Mouse (Mus musculus): Measurements from ENCODE around the gene Gm28308.

Gm28308 gene

GRCm38 (mm10) chr6:52213119-52213986 lies at the start of gene Gm28308, which contains the start of gene Hoxa3:
TSS of gene Gm28308 (minus strand) at chr6:52213339.
TSS of gene Hoxa3 (minus strand) at chr6:52213336.
- peak; percentile 89 for DNase-seq

GRCm38 (mm10) chr6:52262463-52263320 lies 49.6 kb upstream of the Gm28308 start:
- peak; percentile 21 for DNase-seq

GRCm38 (mm10) chr6:52261751-52262462 lies 48.8 kb upstream of the Gm28308 start:
- DNase-seq, result no peak

- peak; percentile 60 for DNase-seq
Observed at GRCm38 (mm10) chr6:52260654-52261575, 47.8 kb upstream of the Gm28308 start, which contains the start of gene Hoxa13. TSS of gene Hoxa13 (minus strand) at chr6:52260880.

- DNase-seq, result peak; percentile 43
Observed at GRCm38 (mm10) chr6:52259811-52260261, 46.7 kb upstream of the Gm28308 start.

GRCm38 (mm10) chr6:52259081-52259790 lies 46.1 kb upstream of the Gm28308 start:
- DNase-seq, result peak; percentile 19

- DNase-seq, result peak; percentile 93
Observed at GRCm38 (mm10) chr6:52256956-52257355, 43.8 kb upstream of the Gm28308 start.

GRCm38 (mm10) chr6:52253511-52254500 lies 40.7 kb upstream of the Gm28308 start:
- peak; percentile 42 for DNase-seq

- DNase-seq, result peak; percentile 44
Observed at GRCm38 (mm10) chr6:52252775-52253376, 39.7 kb upstream of the Gm28308 start.

- no peak for DNase-seq
Observed at GRCm38 (mm10) chr6:52252016-52252774, 39.1 kb upstream of the Gm28308 start.

- DNase-seq, result no peak
Observed at GRCm38 (mm10) chr6:52251177-52251879, 38.2 kb upstream of the Gm28308 start.

GRCm38 (mm10) chr6:52249826-52250225 lies 36.7 kb upstream of the Gm28308 start:
- DNase-seq, result no peak

GRCm38 (mm10) chr6:52249415-52249738 lies 36.2 kb upstream of the Gm28308 start:
- DNase-seq, result peak; percentile 54

- peak; percentile 36 for DNase-seq
Observed at GRCm38 (mm10) chr6:52248638-52249414, 35.7 kb upstream of the Gm28308 start.

GRCm38 (mm10) chr6:52247766-52248637 lies 34.9 kb upstream of the Gm28308 start:
- DNase-seq, result peak; percentile 55

- DNase-seq, result peak; percentile 25
Observed at GRCm38 (mm10) chr6:52246916-52247315, 33.8 kb upstream of the Gm28308 start.
